Mouse (Mus musculus) cerebellum, adult 2 months (tissue): Measurements from ENCODE around the gene Arhgef19.
A peak's percentile ranks its signal among the peaks of the same experiment; 100 is the strongest.

ENCODE experiments used
- CTCF ChIP-seq: fragments of 200-500 bp; IDR thresholded peaks from 2 replicates; pipeline ENCODE4 v1.5.1; 2011; ENCODE audit warnings: low read depth, mild to moderate bottlenecking, control low read depth, low read length, moderate library complexity, borderline replicate concordance; ENCODE audit not compliant: insufficient read depth
- POLR2A ChIP-seq: fragments of 200-500 bp; IDR thresholded peaks from 2 replicates; pipeline ENCODE4 v1.6.1; 2011; ENCODE audit warnings: low read length, control low read depth, borderline replicate concordance; ENCODE audit not compliant: insufficient read depth

DNA sequence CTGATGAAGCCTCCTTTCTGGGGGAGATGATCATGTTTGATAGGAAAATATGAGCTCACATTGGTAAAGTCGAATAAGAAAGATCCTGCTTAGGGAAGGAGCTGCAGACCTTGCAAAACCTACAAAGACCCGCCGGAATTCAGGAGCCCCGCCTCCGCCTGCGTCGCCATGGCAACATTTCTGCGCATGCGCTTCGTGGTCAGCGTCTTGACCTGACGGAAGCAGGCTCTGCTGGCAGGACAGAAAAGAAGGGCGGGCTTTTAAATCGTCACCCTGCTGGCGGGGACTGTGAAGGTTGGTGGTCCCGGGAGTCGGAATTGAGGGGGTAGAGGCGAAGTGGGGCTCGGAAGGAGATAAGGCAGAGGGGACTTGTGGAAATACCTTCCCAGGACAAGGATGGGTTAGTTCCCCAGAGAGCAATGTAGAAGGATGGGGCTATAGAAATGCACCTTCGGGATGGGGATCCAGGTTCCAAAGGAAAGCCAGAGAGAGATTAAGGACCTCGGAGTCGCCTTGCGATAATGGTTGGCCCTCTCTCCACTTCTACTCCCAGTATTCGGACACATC, 25.4 kb upstream of the Arhgef19 start, which contains the start of gene Rsg1:
- TF ChIP-seq POLR2A, result peak; percentile 76; the same call in 1 of the 2 replicates
- no peak for TF ChIP-seq CTCF
